Mouse (Mus musculus): ENCODE measurements around the gene Sh3bgrl.

Sh3bgrl gene

GRCm38 (mm10) chrX:109095245-109096242 is at the start of gene Sh3bgrl:
Sh3bgrl (plus strand) TSS chrX:109095365.
- TF ChIP-seq GATA4 (IDR thresholded peaks at IDR 0.05; ENCODE audit: insufficient replicate concordance, low read length): no peak

DNA sequence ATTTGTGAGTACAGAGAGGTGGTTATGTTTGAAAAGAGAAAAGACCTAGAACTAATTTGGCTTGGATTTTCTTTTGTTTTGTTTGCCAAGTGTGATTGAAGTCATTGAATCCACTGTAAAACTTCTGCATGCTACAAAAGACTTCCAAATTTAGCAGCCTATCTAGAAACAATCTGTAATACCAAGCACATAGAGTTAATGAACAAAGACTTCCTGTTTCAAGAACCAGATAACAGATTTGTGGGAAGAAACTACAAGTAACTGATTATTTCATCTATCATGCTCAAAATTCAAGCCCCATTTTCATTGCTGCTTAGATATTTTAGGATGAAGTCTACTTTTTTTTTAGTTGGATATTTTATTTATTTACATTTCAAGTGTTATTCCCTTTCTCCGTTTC is 47.4 kb upstream of the Sh3bgrl start:
- TF ChIP-seq GATA4 (IDR thresholded peaks at IDR 0.05; ENCODE audit: insufficient replicate concordance, low read length): no peak

DNA sequence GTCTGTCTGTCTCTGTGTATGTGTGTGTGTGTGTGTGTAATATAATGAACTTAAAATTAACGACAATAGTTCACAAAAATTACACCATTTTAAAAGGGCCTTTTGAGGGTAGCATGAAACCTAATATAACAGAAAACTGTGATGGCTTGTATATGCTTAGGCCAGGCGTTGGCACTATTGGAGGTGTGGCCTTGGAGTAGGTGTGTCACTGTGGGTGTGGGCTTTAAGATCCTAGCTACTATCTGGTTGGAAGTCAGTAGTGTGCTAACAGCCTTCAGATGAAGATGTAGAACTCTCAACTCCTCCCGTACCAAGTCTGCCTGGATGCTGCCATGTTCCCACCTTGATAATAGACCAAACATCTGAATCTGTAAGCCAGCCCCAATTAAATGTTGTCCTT is 23.4 kb upstream of the Sh3bgrl start:
- no peak for TF ChIP-seq GATA4 (IDR thresholded peaks at IDR 0.05; ENCODE audit: insufficient replicate concordance, low read length)

DNA sequence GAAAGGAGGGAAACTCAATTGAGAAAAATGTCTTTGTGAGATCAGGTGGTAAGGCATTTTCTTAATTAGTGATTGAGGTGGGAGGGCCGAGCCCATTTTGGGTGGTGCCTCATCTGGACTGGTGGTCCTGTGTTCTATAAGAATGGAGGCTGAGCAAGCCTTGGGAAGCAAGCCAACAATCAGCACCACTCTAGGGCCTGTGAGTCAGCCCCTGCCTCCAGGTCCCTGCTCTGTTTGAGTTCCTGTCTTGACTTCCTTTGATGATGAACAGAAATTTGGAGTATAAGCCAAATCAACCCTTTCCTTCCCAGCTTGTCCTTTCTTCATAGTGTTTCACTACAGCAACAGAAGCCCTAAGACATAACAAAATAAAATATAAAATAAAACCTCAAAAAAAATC is 19.4 kb upstream of the Sh3bgrl start:
- no peak for TF ChIP-seq GATA4 (IDR thresholded peaks at IDR 0.05; ENCODE audit: insufficient replicate concordance, low read length)

DNA sequence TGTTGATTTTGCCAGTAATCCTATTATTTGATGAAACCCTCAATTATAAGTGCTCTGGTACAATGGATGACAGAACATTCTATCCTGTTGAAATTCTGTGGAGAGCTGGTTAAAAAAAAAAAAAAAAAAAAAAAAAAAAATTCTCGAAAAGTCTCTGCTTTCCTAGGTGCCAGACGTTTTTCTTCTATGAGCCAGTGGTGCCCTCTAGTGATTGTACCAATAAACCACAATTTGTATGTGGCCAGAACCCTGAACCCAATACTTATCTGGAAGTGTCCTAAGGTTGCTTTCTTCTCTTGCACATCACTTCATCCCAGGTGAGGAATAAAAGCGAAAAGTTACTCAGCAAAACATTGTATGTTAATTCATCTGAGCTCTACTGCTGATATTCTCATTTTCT is 18.8 kb upstream of the Sh3bgrl start:
- no peak for TF ChIP-seq GATA4 (IDR thresholded peaks at IDR 0.05; ENCODE audit: insufficient replicate concordance, low read length)

GRCm38 (mm10) chrX:109087073-109087472 is 8.1 kb upstream of the Sh3bgrl start:
- TF ChIP-seq GATA4 (IDR thresholded peaks at IDR 0.05; ENCODE audit: insufficient replicate concordance, low read length): no peak

- no peak for TF ChIP-seq GATA4 (IDR thresholded peaks at IDR 0.05; ENCODE audit: insufficient replicate concordance, low read length)
Measured at GRCm38 (mm10) chrX:109094800-109095199, 365 bp upstream of the Sh3bgrl start.

DNA sequence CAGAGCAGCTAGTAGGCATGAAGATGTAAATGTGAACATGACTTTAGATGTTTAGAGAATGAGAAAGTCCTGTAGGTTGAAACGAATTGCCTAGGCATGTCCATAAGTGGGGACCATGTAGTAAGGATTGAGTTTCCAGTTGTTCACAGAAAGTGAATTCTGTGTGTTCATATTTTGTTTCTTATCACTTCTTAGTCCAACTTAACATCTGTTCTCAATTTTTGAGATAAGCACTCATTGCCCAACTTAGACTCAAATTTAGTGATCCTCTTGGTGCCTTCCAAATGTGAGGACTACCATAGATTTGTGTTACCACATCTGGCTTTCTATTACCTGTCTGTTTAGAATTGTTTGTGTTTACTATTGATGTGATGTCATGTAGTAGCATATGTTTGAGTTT is 3.3 kb downstream of the Sh3bgrl start:
- no peak for TF ChIP-seq GATA4 (IDR thresholded peaks at IDR 0.05; ENCODE audit: insufficient replicate concordance, low read length)

DNA sequence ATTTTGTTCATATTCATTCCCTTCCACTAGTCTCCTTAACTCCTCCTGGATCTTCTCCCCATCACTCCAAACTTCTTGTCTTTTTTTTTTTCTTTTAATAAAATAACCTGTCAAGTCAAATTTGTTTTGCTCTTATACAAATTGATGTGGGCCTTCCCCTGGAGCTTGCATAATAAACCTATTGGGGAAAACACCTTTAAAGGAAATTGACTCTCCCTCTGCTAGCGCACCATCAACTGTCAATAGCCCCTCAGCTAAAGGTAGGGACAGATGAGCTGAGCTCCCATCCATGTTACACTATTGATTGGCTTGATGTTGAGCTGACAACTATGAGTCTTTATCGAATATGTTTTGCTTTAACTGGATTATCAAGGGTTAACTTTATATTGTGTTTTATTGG is 5.3 kb downstream of the Sh3bgrl start:
- no peak for TF ChIP-seq GATA4 (IDR thresholded peaks at IDR 0.05; ENCODE audit: insufficient replicate concordance, low read length)

GRCm38 (mm10) chrX:109108117-109108805 is 13.1 kb downstream of the Sh3bgrl start:
- TF ChIP-seq GATA4 (IDR thresholded peaks at IDR 0.05; ENCODE audit: insufficient replicate concordance, low read length): no peak

GRCm38 (mm10) chrX:109112885-109113284 is 17.7 kb downstream of the Sh3bgrl start:
- no peak for TF ChIP-seq GATA4 (IDR thresholded peaks at IDR 0.05; ENCODE audit: insufficient replicate concordance, low read length)

- no peak for TF ChIP-seq GATA4 (IDR thresholded peaks at IDR 0.05; ENCODE audit: insufficient replicate concordance, low read length)
Measured at GRCm38 (mm10) chrX:109113401-109114280, 18.5 kb downstream of the Sh3bgrl start.

DNA sequence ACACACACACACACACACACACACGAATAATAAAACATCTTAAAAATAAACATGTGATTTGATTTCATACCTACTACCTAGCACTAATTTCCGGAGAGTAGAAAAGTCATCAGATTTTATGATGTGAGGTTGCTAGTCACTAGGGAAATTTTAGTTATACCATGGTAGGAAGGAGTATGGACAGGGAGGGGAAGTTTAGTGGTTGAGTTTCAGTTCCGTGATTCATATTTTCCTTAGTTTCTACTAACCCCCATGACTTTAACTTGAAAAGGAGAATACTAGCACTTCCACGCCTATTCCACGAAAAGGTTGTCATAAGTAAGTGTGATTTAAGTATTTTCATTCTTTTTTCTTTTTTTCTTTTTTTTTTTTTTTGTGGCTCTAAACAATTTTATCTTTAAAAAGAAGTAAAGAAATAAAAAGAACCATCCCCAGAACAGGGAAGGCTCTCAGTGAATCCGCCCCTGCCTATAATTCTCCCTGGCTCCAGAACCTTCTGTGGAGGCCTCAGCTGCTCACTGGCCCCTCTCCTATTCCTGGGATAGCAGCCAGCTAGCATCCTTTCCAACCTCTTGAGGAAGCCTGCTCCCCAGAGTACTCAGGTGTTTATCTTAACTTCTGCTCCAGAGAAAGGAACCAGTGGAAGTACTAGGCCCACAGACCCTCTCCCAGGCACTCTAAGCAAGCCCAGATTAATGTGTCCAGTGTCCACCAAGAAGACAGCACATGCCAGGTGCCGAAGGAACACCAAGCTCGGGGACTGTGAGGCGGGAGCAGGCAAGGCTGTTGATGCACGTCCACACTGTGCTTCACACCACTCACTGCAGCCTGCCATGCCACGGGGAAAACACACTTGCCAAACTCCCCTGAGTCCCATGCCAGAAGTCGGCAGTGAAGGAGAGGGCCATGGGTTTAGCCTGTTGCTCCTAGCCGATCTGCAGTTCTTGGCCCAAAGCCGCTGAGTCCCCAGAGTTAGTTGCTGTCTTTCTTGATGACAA is 25.0 kb downstream of the Sh3bgrl start:
- no peak for TF ChIP-seq GATA4 (IDR thresholded peaks at IDR 0.05; ENCODE audit: insufficient replicate concordance, low read length)

GRCm38 (mm10) chrX:109121161-109121560 is 26.0 kb downstream of the Sh3bgrl start:
- no peak for TF ChIP-seq GATA4 (IDR thresholded peaks at IDR 0.05; ENCODE audit: insufficient replicate concordance, low read length)

Measured in liver, adult (tissue).